Mouse (Mus musculus) heart, postnatal 10 days (tissue): ENCODE measurements around the gene Adamts15. TPM values are rescaled to one million over a fixed set of nuclear protein-coding genes. Genes with fewer than 3 reads are reported as not detected.

Experiments used
- DNase-seq, 2 experiments: peaks; one replicate each; pipeline ENCODE4 v3.0.0; 2021
- intact Hi-C: fragments of 180-260 bp; cut with DNase I; formaldehyde crosslinking; loops from one replicate; pipeline ENCODE4 v1.15.1; 2025
- total RNA-seq, 2 experiments: library from RNA; stranded (reverse); gene quantifications; 2 replicates each; pipeline ENCODE4 v1.2.3; 2021

The Adamts15 gene
- total RNA-seq, 2 experiments from 2014 or later = 13.1 to 16.4 TPM

DNA sequence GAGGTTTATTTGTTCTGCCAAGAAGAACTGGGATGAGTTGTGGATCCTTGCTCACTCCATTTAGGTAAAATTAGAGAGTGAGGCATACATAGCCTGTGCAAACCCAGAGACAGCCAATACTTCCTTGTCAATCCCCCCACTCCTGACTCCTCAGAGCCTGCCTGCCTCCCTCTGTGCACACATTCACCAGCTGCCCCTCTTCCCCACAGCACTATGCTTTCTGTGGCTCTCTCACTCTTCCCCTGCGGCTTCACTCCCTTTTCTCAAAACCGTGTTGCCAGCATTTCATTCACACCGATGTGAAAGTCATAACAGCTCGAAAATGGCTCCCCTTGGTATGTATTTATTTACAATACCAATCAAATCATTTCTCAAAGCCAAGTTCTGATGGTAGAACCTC is 10.1 kb upstream of the Adamts15 start:
- no peak for DNase-seq
- intact Hi-C loops = no loop called here

DNA sequence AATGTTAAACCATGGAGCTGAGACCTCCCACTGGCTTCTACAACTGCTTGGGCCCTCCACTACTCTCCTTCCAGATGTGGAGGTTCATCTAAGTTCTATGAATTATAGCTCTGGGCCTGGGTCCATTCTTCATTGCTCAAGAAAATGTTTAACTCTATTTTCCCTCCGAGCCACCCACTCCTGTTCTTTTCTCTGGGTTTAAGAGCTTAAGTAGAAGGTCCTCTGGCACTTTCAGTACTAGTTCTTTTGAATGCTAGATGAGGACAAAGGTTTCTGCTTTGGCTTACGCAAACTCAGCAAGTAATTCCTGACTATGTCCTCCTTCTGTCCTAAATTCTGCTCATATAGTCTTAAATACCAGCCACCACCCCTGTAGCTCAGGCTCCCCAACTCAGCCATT is 6.5 kb upstream of the Adamts15 start:
- intact Hi-C loops = loop anchor here (10.0 kb wide), 1 partner anchor 194 kb away; no protein-coding TSS in a partner anchor
- DNase-seq = no peak

DNA sequence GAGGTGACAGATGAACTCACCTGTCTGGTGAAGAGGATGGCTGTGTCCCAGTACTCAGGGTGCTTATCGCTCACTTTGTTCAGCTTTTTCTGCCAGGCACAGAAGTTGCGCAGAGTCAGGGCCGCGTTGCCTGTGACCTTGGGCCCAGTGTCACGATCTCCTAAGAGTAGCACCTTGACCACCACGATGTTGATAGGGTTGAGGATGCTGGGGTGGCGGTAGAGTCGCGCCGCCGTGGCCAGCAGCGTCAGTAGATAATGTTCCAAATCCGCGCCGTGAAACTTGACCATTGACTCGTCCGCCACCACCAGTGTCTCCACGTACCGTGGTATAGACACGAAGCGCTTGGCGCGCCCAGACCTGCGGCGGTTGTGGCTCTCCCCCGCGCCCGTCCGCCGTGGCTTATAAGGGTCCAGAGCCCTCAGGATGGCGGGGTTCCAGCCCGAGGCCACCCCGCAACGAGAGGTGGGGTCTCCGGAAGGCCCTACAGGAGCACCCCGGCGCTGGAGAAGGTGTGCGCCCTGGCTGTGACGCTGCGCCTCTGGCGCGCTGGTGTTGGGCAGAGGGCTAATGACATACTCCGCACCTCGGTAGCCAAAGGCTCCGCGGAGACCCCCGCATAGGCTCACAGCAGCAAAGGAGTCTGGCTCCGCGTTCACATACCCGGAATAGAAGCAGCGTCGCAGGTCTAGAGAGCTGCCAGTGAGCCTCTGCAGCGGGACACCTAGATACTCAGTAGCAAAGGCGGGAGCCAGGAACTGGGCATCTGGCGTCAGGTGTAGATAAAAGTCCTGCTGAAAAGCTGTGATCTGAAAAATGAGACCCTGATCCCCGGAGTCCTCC is 770 bp downstream of the Adamts15 start:
- peak; percentile 45 to 51 for DNase-seq
- intact Hi-C loops = loop anchor here (2.0 to 10.0 kb wide), 4 partner anchors 77 to 359 kb away; no protein-coding TSS in a partner anchor

DNA sequence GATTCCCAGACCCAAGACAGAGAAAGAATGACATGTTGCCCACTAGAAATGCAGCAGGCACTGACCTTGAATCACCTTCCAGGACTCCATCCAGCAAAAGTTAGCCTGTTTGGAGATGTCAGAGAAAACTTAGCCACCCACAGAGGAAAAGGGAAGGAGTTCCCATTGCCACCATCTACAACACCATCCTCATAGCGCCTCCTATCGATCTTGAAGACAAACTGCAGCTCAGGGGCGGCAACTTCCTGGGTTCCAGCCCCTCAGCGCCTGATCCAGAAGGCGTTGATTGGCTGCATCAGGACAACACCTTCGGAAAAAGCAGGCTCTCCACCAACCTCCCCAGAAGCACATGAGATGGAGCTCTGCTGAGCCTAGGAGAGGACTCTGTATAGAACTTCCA is 1.5 kb downstream of the Adamts15 start:
- intact Hi-C loops = loop anchor here (2.0 to 10.0 kb wide), 4 partner anchors 76 to 358 kb away; no protein-coding TSS in a partner anchor
- DNase-seq = peak; percentile 75 to 77

DNA sequence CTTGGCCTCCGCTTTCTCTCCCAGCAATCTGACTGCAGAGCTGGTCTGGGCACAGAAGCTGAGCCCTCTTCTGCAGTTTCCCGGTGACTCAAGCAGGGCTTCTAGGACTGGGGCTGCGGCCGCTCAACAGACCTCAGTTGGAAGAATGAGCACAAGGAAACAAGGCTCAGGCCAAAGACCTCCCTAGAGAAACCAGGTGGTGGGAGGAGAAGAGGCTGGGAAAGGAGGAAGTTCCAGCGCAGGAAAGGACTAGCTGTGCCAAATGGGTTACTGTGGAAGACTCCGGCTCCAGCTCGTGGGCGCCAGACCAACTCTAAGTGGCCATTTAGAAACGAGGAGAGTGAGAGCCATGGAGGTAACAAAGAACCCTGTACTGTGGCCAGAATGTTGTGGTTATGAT is 2.6 kb downstream of the Adamts15 start:
- DNase-seq = peak; percentile 53 to 55
- intact Hi-C loops = loop anchor here (2.0 to 10.0 kb wide), 4 partner anchors 75 to 357 kb away; no protein-coding TSS in a partner anchor

DNA sequence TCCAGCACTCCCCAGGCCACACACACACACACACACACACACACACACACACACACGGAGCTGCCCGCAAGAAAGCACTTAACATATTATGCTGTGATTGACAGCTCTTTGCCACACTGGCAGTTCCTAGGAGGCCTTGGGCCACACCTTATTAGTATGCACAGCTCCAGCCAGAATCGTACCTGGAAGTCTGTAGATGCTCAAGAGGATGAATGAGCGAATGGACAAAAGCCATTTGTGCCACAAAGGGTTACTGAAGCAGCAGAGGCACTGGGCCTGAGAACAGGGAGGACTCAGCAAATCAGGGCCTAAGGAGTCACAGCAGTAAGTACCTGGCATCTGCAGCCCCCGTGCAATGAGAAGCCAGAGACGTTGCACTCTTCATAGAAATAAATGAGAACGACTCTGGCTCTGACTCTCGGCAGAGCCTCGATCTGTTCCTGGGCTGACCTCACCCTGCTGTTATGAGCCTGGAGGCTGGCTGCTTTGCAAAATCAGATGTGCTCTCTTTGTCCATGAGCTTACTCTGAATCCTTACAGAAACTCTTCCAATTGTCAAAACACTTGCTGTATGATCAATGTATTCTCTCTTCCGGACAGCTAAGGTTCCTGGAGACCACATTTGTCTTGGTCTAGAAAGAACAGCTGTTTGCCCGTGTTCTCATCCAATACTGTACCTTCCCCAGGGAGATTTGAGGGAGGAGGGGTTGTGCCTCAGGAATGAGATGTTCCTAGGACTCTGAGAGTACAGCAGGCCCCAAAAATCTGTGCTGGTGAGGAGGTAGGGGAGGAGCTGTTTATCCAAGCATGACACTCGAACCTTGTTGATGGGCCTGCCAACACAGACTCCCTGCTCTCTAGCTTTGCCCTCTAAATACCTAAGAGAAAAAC is 3.5 kb downstream of the Adamts15 start:
- peak; percentile 53 to 58 for DNase-seq
- intact Hi-C loops = no loop called here

DNA sequence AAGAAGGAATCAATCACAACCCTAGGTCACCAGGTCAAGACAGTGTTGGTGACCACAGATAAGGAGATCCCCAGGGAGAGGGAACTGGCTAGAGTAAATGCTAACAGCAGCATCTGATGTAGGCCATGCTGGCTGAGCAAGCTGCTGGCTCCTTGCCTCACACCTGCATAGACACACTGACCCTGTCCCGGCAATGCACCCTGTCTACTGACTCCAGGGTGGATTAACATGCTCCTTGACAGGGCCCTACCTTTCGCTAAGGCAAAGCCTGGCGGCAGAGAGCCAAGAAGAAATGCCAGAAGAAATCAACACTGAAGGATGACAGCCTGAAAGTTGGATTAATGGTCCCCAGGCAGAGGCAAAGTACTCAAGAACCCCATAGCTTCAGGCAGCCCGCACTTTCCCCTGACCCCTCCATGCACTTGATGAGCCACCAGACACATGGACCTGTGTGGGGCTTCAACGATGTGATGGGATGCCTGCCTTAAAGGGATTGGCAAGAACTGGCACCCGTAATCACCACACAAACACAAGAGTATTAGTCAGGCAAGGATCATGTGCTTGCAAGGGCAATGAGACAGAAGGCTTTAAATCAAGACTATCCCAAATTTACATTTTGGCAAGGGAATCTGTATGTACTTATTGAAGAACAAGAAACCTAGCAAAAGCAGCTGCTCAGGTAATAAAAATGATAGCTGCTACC is 5.8 kb downstream of the Adamts15 start:
- intact Hi-C loops = no loop called here

DNA sequence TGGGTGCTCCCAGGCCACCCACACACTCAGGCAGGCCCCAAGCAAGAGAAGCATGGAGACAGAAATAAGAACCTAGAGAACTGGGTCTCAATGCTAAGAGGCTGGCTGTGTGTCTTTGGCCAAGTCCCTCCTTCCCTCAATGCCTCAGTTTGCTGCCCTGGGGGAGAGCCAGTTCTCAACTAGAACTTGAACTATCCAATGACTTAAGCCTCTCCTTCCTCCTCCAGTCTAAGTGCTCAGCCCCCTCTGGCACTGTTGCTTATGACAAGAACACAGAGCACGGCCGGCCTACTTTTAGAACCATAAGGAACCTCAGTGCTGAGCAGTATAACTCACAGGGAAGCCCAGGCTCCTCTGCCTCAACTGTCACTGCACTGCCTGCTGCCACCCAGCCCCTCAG is 8.0 kb downstream of the Adamts15 start:
- intact Hi-C loops = no loop called here
- DNase-seq = no peak

More for the DNA sequence above, 5.8 kb downstream of the Adamts15 start:
- DNase-seq = no peak

DNA sequence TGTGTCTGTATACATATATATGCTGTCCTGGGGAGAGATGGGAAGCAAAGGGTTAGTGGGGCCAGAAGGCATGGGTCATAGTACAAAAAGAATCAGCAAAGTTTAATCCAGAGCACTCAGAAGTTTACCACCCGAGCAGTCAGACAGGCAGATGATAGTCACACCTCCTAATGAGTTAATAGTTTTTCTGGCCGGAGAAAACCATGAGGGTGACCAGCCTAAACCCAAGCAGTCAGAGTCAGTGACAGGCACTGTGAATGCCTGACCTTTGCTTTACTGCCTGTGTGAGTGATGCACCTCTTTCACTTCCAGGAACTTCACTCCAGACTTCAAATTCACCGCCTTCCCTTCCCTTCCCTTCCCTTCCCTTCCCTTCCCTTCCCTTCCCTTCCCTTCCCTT is 8.8 kb downstream of the Adamts15 start:
- intact Hi-C loops = no loop called here
- DNase-seq = no peak

DNA sequence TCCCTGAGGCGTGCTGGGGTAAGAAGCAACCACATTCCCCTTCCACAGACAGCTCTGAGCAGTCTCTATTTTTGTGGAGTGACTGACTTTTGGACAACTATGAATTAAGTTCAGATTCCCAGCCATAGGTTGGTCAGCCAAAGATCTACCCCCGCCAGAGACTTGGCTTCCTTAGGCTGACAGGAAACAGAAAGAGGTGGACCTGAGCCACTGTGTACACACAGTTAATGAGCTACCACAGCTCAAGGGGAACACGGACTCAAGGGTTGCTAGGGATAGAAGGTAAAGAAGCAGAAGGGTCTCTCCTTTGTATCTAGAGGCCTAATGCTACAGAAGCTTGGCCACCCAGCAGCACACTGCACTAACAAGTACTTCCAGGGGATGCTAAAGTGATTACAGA is 10.1 kb downstream of the Adamts15 start:
- DNase-seq = no peak
- intact Hi-C loops = no loop called here

DNA sequence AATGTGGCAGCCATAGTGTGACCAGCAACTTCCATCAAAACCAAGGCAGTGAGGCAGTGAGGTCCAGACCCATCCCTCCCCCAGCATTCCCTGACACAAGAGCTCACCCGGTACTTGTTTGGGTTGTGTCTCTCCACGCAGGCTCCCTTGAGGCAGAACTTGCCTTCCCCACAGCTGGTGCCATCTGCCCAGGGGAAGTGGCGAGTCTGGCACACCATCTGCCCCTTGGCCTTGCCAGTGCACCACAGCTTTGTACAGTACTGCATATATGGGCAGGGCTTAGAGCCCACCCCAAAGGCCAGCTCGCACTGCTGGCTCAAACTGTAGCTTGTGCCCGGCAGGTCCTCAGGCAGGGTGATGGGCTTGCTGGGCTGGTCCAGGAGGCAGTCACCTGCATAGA is 11.8 kb downstream of the Adamts15 start:
- DNase-seq = no peak
- intact Hi-C loops = no loop called here

DNA sequence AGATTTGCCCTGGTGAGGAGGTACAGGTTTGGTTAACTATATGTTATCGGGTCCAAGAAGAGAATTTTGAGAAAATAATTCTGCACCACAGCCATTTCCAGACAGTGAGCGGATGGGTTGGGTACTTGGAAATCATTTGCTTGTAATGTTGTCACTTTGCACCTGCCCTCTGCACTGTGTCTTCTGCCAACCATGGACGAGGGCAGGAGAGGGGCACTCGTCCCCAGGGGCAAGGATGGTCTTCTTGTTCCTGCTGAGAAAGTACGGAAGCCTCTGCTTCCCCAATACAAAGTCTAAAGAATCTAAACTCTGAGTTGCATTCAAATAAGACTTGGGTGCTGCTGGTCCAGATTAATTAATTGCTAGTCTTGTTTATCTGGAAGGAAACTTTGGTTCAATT is 13.3 kb downstream of the Adamts15 start:
- DNase-seq = no peak
- intact Hi-C loops = no loop called here

DNA sequence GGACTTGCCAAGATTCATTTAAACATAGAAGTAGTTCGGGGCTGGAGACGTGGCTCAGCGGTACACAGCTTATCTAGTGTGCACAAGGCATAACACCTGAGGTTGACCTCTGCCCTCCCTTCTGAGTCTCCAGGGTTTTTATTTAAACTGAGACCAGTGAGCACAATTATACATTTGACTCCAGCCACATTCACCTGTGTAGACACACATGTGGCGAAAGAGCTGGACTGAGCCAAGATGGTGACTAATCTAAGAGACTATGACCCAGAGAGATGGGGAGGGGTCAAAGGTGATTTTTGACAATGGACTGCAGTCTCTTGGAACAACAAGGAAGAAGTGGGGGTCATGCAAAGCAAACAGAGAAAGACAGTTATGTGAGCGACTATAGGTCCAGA is 14.0 kb downstream of the Adamts15 start:
- intact Hi-C loops = no loop called here
- no peak for DNase-seq

DNA sequence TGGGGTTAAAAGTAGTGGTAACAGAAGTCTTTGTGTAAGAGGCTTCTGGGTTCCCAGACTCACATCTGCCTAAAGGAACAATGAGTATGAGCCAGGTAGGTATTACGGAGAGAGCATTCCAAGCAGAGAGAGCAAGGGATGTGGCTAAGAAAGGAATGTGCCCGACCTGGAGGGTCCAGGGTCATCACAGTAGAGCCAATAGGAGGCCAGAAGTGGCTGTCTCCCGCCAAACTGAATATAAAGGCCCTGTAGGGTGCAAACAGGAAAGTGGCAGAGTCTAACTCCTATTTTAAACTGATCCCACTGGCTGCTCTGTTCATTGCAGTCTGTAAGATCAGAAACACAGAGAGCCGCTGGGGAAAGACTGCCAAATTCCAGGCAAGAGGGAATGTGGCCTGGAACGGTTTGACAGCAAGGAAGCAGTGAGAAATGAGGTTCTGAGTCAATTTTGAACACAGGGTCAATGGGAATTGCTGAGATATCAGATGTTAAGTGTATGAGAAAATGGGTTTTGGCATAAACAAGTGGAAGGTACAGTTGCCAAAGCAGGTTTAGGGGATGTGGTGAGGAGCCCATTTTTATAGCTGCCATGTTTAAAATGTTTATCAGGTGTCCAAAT is 14.5 kb downstream of the Adamts15 start:
- DNase-seq = no peak
- intact Hi-C loops = no loop called here

DNA sequence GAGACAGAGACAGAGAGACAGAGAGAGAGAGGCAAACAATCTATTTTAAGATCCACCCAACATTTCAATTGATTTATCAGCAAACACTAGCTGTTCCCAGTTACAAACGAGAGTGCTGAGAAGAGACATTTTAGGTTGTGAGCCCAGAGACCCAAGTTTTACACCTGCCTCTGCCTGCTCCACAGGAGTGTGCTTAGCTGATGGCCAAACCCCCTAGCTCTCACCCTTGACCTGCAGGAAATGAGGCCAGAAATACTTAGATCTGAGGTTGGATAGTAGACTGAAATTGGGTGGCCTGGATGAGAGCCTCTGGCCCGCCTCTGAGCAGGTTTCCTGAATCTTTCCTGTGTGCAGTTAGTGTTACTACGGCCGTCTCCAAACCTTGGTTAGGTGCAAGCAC is 15.8 kb downstream of the Adamts15 start:
- DNase-seq = no peak
- intact Hi-C loops = no loop called here

DNA sequence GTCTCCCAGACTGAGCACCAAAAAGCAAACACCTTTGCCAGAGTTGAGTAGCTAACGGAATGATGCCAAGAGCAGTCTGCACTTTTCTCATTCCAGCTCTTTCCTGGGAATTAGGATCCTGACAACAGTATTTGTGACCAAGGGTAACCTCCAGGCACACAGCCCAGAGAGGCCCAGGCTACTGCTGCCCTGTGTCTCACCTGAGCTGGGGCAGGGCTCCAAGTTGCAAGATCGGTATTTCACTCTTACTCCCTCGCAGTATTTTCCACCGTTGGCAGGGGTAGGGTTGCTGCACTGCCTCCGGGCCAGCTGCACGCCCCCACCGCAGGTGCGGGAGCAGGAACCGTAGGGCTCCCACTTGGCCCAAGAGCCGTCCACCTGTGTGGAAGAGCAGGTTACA is 16.4 kb downstream of the Adamts15 start:
- intact Hi-C loops = no loop called here
- no peak for DNase-seq

DNA sequence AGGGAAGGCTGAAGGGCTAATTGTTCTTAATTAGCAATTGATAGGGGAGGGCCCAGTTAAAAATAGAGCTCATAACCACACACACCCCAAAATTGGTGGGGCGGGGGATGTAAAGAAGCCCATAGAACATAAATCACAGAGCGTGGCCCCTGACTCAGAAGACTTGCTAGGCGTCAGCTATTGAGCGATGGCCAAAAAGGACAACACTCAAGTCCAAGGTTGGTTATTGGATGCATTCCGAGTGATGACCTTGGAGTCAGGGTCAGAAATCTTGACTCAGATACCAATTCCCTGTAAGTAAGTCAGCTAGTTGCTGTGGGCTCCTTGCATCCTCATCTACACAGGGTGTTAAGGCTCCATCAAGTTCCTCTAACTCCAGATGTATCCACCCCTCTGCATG is 19.0 kb downstream of the Adamts15 start:
- intact Hi-C loops = no loop called here
- DNase-seq = no peak

DNA sequence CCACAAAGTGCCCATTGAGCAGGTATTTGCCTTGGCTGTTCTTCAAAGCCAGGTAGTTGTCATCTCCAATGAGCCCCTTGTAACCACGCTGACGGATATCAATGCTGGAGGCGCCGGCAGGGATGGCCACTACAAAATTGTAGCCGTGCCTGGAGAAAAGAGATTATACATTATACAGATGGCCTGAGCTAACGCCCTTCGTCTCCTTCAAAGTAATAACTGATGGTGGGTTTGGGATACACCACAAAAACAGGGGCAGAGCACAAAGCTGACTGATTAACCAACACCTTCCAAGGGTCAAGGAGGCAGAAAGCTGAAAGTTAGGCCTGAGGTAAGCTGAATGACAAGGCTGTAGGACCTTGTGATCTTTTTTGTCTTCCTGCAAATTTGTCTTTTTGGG is 19.6 kb downstream of the Adamts15 start:
- DNase-seq = no peak
- intact Hi-C loops = no loop called here

DNA sequence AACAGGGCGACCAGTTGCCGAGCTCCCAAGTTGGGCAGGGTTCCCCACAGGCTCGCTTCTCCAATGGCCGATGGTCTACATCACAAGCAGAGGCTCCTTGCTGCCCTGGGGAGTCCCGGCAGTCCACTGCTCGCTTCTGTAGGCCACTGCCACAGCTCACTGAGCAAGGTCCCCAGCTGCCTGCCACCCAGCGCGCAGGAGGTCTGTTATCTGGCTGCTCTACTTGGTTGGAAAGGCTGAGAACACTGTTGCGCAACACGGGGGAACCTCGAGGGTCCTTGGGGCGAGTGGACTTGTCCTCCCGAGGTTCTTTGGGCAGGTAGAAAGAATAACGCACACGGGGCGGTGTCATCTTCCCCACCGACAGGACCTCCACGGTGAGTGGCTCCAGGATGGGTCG is 20.1 kb downstream of the Adamts15 start:
- intact Hi-C loops = no loop called here
- DNase-seq = no peak

DNA sequence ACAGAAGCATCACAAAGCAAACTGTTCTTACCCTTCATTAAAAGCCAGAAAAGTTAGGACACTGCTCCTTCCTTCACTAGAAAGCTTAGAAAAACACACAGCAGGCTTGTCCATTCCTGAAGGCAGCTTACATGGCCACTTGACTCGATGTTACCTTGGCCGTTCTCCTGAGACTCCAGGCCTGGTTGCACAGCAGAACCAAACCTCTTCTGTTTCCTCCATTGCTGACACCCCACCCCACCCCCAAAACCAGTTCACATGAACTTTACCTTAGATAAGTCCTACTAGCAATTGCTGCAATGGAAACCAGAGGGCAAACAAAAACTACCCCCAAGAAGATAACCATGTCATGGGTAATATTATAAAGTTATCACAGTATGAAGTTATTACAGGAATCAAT is 25.1 kb downstream of the Adamts15 start:
- no peak for DNase-seq
- intact Hi-C loops = loop anchor here (5.0 kb wide), 1 partner anchor 115 kb away; no protein-coding TSS in a partner anchor
